Comparison of ENCODE assay signal across 20 mouse cellular contexts in the genomic region with DNA sequence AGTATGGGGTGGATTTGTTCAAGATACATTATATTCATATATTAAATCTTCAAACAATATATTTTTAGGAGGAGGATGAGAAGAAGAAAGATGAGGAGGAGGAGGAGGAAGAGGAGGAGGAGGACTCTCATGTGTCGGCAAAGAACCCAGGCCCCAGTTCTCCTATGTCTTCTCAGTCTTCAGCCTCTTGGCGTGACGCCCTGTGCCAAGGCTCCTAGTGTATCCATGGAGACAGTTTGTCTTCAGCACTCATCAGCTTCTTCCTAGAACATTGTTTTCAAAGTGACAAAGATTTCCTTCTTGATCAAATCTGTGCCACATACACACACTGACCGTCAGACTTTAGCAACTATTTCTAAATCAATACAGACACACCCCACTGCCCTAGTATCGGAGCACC.
A peak's percentile ranks its signal among the peaks of the same experiment; 100 is the strongest.
DNase-seq lines count a peak whose midpoint lies in the region; ATAC-seq lines count a peak whose summit lies in the region.
"Had no signal": no experiment of that assay in that cellular context is flagged by ENCODE, and none has a peak within 500 bp of the region (broad histone marks: within the 10 kb centered on the region; RNA-seq: fewer than 3 reads in every experiment).

No protein-coding gene starts in this region.

- no peak for DNase-seq in frontal cortex, postnatal 25 days (ENCODE audit: low spot score in 2 of 2)
- DNase-seq in layer of hippocampus, adult 9-11 months: peak; percentile 37
- DNase-seq in layer of hippocampus, adult 11-12 months (ENCODE audit: low spot score): no peak
- peak; percentile 63 for DNase-seq in brain, adult 2 months (ENCODE audit: low read depth, low spot score)
- DNase-seq in right cerebral cortex, postnatal 36 days (ENCODE audit: low spot score in 2 of 2): peak; percentile 35 to 37
- DNase-seq in kidney, adult 8-10 months: no peak
- DNase-seq: adrenal gland, postnatal 14 days; cerebellum, adult 11-12 months; cerebellum, adult 8-10 months; cerebellum, postnatal 36 days; embryo, embryonic 11 days; gastrocnemius, adult 2 months; gastrocnemius, postnatal 14 days; heart, adult 18-20 months; heart, postnatal 14 days; heart, postnatal 4 days had no signal

- peak; percentile 21; the same call in 1 of the 2 replicates for ATAC-seq in frontal cortex, adult (ENCODE audit: low TSS enrichment)
- ATAC-seq in activated CD4-positive, CD25-positive, alpha-beta regulatory T cell, adult 4 months: no peak
- ATAC-seq: forebrain, embryonic 15.5 days; hindbrain, postnatal 0 days had no signal

Comparison
In these comparisons a context has a peak if more than half of its experiments do, and no peak if none do; other contexts are left out.
1. DNase-seq: peak in layer of hippocampus, adult 9-11 months (single experiment), brain, adult 2 months (single experiment) and right cerebral cortex, postnatal 36 days (2 of 2); none in frontal cortex, postnatal 25 days (0 of 2), layer of hippocampus, adult 11-12 months (single experiment) and kidney, adult 8-10 months (0 of 2).